Mouse (Mus musculus) adrenal gland, postnatal 10 days (tissue): Measurements from ENCODE around the gene Peli3. TPM values are rescaled to one million over a fixed set of nuclear protein-coding genes. Genes with fewer than 3 reads are reported as not detected.
"Not testable (repeated sequence)": the region's sequence is repeated elsewhere in the genome, so short reads cannot be mapped to it uniquely, and the experiment has no call there.

Experiments used
- DNase-seq: peaks from one replicate; pipeline ENCODE4 v3.0.0; 2021; ENCODE audit warnings: mixed read lengths
- long read RNA-seq, 2 experiments: library from polyadenylated mRNA; stranded (forward); transcript quantifications; one replicate each; pipeline ENCODE4 v2.0.0; 2021
- total RNA-seq, 2 experiments: library from RNA; stranded (reverse); gene quantifications; 2 replicates each; pipeline ENCODE4 v1.2.3; 2021

The Peli3 gene
- total RNA-seq, result 1 to 10 TPM; 2.8 to 3.9 TPM
- long read RNA-seq, experiment 1, full-length matches to known transcripts, result 2 of 6 reads
- long read RNA-seq, experiment 1, partial matches to known transcripts, result 0 of 6 reads
- long read RNA-seq, experiment 1, other reads (novel, unspliced or antisense), result 4 of 6 reads
- long read RNA-seq, experiment 2, full-length matches to known transcripts, result 1 of 5 reads
- long read RNA-seq, experiment 2, partial matches to known transcripts, result 1 of 5 reads
- long read RNA-seq, experiment 2, other reads (novel, unspliced or antisense), result 3 of 5 reads

- peak; percentile 95 for DNase-seq
These were observed at the start of gene Peli3 for GRCm38 (mm10) chr19:4942551-4943252. Gene Peli3 (minus strand): TSS chr19:4943127.

GRCm38 (mm10) chr19:4992371-4992770, 49.4 kb upstream of the Peli3 start:
- no peak for DNase-seq

GRCm38 (mm10) chr19:4990716-4991115, 47.8 kb upstream of the Peli3 start:
- no peak for DNase-seq

GRCm38 (mm10) chr19:4990256-4990625, 47.3 kb upstream of the Peli3 start, which contains the start of gene Npas4:
Gene Npas4 (minus strand): TSS chr19:4990316.
- no peak for DNase-seq

GRCm38 (mm10) chr19:4989434-4990255, 46.7 kb upstream of the Peli3 start:
- DNase-seq, result no peak

- peak; percentile 97 for DNase-seq
These were observed 46.1 kb upstream of the Peli3 start for GRCm38 (mm10) chr19:4989013-4989412.

GRCm38 (mm10) chr19:4981767-4982166, 38.8 kb upstream of the Peli3 start:
- peak; percentile 60 for DNase-seq

- no peak for DNase-seq
These were observed 25.3 kb upstream of the Peli3 start for GRCm38 (mm10) chr19:4968236-4968635.

GRCm38 (mm10) chr19:4961928-4962601, 19.1 kb upstream of the Peli3 start, which contains the start of gene Mrpl11:
Gene Mrpl11 (plus strand): TSS chr19:4962147.
- DNase-seq, result peak; percentile 90

GRCm38 (mm10) chr19:4948641-4949040, 5.7 kb upstream of the Peli3 start:
- DNase-seq, result not testable (repeated sequence)

GRCm38 (mm10) chr19:4945540-4945939, 2.6 kb upstream of the Peli3 start:
- no peak for DNase-seq

GRCm38 (mm10) chr19:4943253-4943588, 294 bp upstream of the Peli3 start:
- DNase-seq, result no peak

GRCm38 (mm10) chr19:4937444-4938310, 5.2 kb downstream of the Peli3 start:
- DNase-seq, result no peak

- no peak for DNase-seq
These were observed 6.0 kb downstream of the Peli3 start for GRCm38 (mm10) chr19:4936896-4937295.

GRCm38 (mm10) chr19:4928781-4929180, 14.1 kb downstream of the Peli3 start:
- DNase-seq, result peak; percentile 68

GRCm38 (mm10) chr19:4927904-4928531, 14.9 kb downstream of the Peli3 start, which contains the start of gene Dpp3:
Gene Dpp3 (minus strand): TSS chr19:4928287.
- DNase-seq, result peak; percentile 99

GRCm38 (mm10) chr19:4925121-4925860, 17.6 kb downstream of the Peli3 start:
- no peak for DNase-seq

- DNase-seq, result peak; percentile 23
These were observed 23.3 kb downstream of the Peli3 start for GRCm38 (mm10) chr19:4919652-4920051.

- DNase-seq, result no peak
These were observed 26.1 kb downstream of the Peli3 start for GRCm38 (mm10) chr19:4916827-4917226.
